In genomic region chr17:12213430-12213829, GRCm38 (mm10) we compare ENCODE assay signal across 26 mouse cellular contexts.
"Had no signal": no experiment of that assay in that cellular context is flagged by ENCODE, and none has a peak within 500 bp of the region (broad histone marks: within the 10 kb centered on the region; RNA-seq: fewer than 3 reads in every experiment).

No protein-coding gene starts in this region.

- H3K27me3 ChIP-seq: heart, embryonic 13.5 days; heart, embryonic 15.5 days; hindbrain, embryonic 13.5 days; hindbrain, embryonic 15.5 days; kidney, embryonic 15.5 days; limb, embryonic 13.5 days; limb, embryonic 15.5 days had no signal

- H3K4me1 ChIP-seq: kidney, embryonic 15.5 days; limb, embryonic 13.5 days had no signal

- DNase-seq: forebrain, postnatal 0 days; gastrocnemius, postnatal 14 days; gastrocnemius, postnatal 36 days; heart, adult 11 months; heart, adult 2 months; heart, postnatal 14 days; heart, postnatal 36 days; kidney, adult 11 months; kidney, adult 2 months; kidney, adult 9 months; kidney, postnatal 14 days; kidney, postnatal 36 days; layer of hippocampus, adult 9-11 months; layer of hippocampus, postnatal 36 days; left cerebral cortex, postnatal 4 days had no signal

- ATAC-seq: forebrain, postnatal 0 days; hindbrain, postnatal 0 days; intestine, embryonic 16.5 days had no signal

- H3K27ac ChIP-seq: heart, adult 2 months; heart, embryonic 13.5 days; heart, embryonic 15.5 days; hindbrain, embryonic 13.5 days; hindbrain, embryonic 15.5 days; hindbrain, postnatal 0 days; kidney, embryonic 15.5 days; kidney, postnatal 0 days; limb, embryonic 13.5 days; limb, embryonic 15.5 days had no signal

- H3K4me2 ChIP-seq: heart, embryonic 11.5 days; heart, embryonic 13.5 days; heart, embryonic 15.5 days; hindbrain, embryonic 13.5 days; hindbrain, embryonic 15.5 days; kidney, embryonic 15.5 days; limb, embryonic 13.5 days; limb, embryonic 15.5 days had no signal

- H3K4me3 ChIP-seq: heart, adult 2 months; heart, embryonic 13.5 days; heart, embryonic 15.5 days; hindbrain, embryonic 13.5 days; hindbrain, embryonic 15.5 days; kidney, embryonic 15.5 days; limb, embryonic 13.5 days; limb, embryonic 15.5 days had no signal

- H3K9ac ChIP-seq: forebrain, postnatal 0 days; heart, embryonic 13.5 days; heart, embryonic 15.5 days; hindbrain, embryonic 13.5 days; hindbrain, embryonic 15.5 days; kidney, embryonic 15.5 days; limb, embryonic 13.5 days; limb, embryonic 15.5 days had no signal

- H3K9me3 ChIP-seq: heart, embryonic 13.5 days; heart, embryonic 15.5 days; hindbrain, embryonic 13.5 days; hindbrain, embryonic 15.5 days; kidney, embryonic 15.5 days; limb, embryonic 13.5 days; limb, embryonic 15.5 days had no signal
